Mouse (Mus musculus): ENCODE measurements around the gene Olfr569. TPM values are rescaled to one million over a fixed set of nuclear protein-coding genes. Genes with fewer than 3 reads are reported as not detected.
A peak's percentile ranks its signal among the peaks of the same experiment; 100 is the strongest.

Gene Olfr569
- polyA plus RNA-seq (2014; fragmentation: Nextera tagmentation; extraction: Ambion mirVana), result not detected in 2 replicates

DNA sequence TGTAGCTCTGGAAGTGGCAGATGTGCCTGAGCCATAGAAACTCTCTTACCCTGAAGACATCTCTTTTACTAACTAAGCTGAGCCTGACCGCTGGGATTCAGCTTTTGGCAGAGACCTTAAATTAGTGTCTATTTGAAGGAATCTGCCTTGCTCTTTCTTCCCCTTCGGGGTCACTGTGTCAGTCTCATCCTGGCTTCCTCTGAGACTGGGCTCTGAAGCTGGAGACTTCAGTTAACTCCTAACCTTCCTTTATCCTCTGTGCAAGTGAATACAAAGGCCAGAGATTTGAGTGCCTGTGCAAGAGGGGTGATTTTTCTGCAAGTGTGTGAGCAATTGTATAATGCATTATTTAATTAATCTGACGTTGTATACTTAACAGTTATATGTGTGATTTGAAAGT is at the start of gene Olfr569:
Gene Olfr569, minus strand, starts transcription at position 101 of the 400 bp plus-strand sequence.
- Histone ChIP-seq H3K9me3 (ENCODE audit: low read depth, low read length) (no peaks in the 10 kb centered on the region), H3K36me3 (ENCODE audit: insufficient read depth) (no peaks in the 10 kb centered on the region), H3K4me2 (no peak within 1 kb of the TSS), H3K27ac (ENCODE audit: low read depth) (no peak within 1 kb of the TSS), H3K4me3 (ENCODE audit: low read depth, low read length) (no peak within 1 kb of the TSS), H3K4me1 (ENCODE audit: insufficient read depth) (no peaks in the 10 kb centered on the region), H3K27me3 (ENCODE audit: insufficient read depth, low read length) (no peaks in the 10 kb centered on the region), H3K9ac (no peak within 1 kb of the TSS)
- DNase-seq (no peak), ATAC-seq (ENCODE audit: insufficient read depth) (no peak)
- WGBS, result 62% methylated on average over 3 of the region's 3 CpGs
- TF ChIP-seq CTCF (IDR thresholded peaks at IDR 0.05; ENCODE audit: low read depth), result no peak

- Histone ChIP-seq H3K9me3 (ENCODE audit: low read depth, low read length) (no peaks in the 10 kb centered on the region), H3K4me2 (no peak overlapping the region), H3K36me3 (ENCODE audit: insufficient read depth) (no peaks in the 10 kb centered on the region), H3K27ac (ENCODE audit: low read depth) (no peak overlapping the region), H3K27me3 (ENCODE audit: insufficient read depth, low read length) (no peaks in the 10 kb centered on the region), H3K4me3 (ENCODE audit: low read depth, low read length) (no peak overlapping the region), H3K4me1 (ENCODE audit: insufficient read depth) (no peaks in the 10 kb centered on the region), H3K9ac (no peak overlapping the region)
- 63% methylated on average over 3 of the region's 3 CpGs for WGBS
- no peak for DNase-seq
- no peak for ATAC-seq (ENCODE audit: insufficient read depth)
- no peak for TF ChIP-seq CTCF (IDR thresholded peaks at IDR 0.05; ENCODE audit: low read depth)
These were observed 36.4 kb upstream of the Olfr569 start for GRCm38 (mm10) chr7:102927105-102927504.

DNA sequence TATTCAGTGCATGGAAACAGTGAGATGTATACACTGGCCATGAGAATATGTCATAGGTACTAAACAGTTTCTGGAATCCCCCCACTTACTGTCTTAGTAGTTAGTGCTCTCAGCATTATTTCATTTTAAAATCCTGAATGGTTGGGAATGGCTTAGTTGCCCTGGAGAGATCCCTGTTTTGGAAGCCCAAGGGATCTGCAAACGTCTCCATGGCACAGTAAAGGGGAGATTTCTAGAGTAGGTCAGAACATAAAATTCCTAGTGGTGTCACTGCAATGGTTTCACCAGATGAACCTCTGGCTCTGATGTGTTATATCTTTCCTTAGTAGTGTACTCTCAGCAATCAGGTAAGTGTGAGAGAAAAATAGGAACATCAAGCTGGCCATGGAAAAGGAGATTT is 33.4 kb upstream of the Olfr569 start, which contains the start of gene Olfr572:
Gene Olfr572, plus strand, starts transcription at position 301 of the 400 bp plus-strand sequence.
- TF ChIP-seq CTCF (IDR thresholded peaks at IDR 0.05; ENCODE audit: low read depth), result no peak
- Histone ChIP-seq H3K4me3 (ENCODE audit: low read depth, low read length) (no peak within 1 kb of the TSS), H3K36me3 (ENCODE audit: insufficient read depth) (no peaks in the 10 kb centered on the region), H3K4me1 (ENCODE audit: insufficient read depth) (no peaks in the 10 kb centered on the region), H3K9me3 (ENCODE audit: low read depth, low read length) (no peaks in the 10 kb centered on the region), H3K27ac (ENCODE audit: low read depth) (no peak within 1 kb of the TSS), H3K27me3 (ENCODE audit: insufficient read depth, low read length) (no peaks in the 10 kb centered on the region), H3K9ac (no peak within 1 kb of the TSS), H3K4me2 (no peak within 1 kb of the TSS)
- ATAC-seq (ENCODE audit: insufficient read depth), result no peak
- DNase-seq, result no peak
- 54% methylated on average over 1 of the region's 1 CpGs for WGBS

DNA sequence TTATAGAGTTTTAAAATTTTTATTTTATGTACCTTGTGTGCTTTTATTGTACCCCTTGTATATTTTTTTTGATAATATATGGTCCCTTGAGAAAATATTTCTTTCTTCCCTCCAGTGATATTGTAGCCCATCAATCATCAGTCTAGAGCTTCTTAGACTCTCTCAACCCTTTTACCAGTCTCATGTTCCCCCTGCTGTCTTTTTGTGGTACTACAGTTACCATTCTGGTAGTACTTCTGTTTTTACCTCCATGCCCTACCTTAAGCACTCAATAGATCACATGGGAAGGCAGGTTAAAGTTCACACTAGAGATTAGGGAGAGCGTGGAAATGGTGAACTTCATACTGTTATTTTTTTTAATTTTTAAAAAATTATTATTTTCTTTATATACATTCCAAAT is 28.9 kb upstream of the Olfr569 start:
- DNase-seq (peak; percentile 84), ATAC-seq (ENCODE audit: insufficient read depth) (peak; percentile 63; the same call in 1 of the 2 replicates)
- Histone ChIP-seq H3K27me3 (ENCODE audit: insufficient read depth, low read length) (no peaks in the 10 kb centered on the region), H3K4me1 (ENCODE audit: insufficient read depth) (no peaks in the 10 kb centered on the region), H3K27ac (ENCODE audit: low read depth) (no peak overlapping the region), H3K9me3 (ENCODE audit: low read depth, low read length) (no peaks in the 10 kb centered on the region), H3K9ac (no peak overlapping the region), H3K4me3 (ENCODE audit: low read depth, low read length) (no peak overlapping the region), H3K36me3 (ENCODE audit: insufficient read depth) (no peaks in the 10 kb centered on the region), H3K4me2 (no peak overlapping the region)
- TF ChIP-seq CTCF (IDR thresholded peaks at IDR 0.05; ENCODE audit: low read depth), result peak; percentile 77
- 11% methylated on average over 1 of the region's 1 CpGs for WGBS

GRCm38 (mm10) chr7:102917032-102917875 is 26.6 kb upstream of the Olfr569 start, which contains the start of gene Olfr571:
Gene Olfr571 (minus strand): TSS chr7:102917536.
- Histone ChIP-seq H3K36me3 (ENCODE audit: insufficient read depth) (no peaks in the 10 kb centered on the region), H3K27me3 (ENCODE audit: insufficient read depth, low read length) (no peaks in the 10 kb centered on the region), H3K4me2 (no peak within 1 kb of the TSS), H3K9me3 (ENCODE audit: low read depth, low read length) (no peaks in the 10 kb centered on the region), H3K9ac (no peak within 1 kb of the TSS), H3K27ac (ENCODE audit: low read depth) (no peak within 1 kb of the TSS), H3K4me3 (ENCODE audit: low read depth, low read length) (no peak within 1 kb of the TSS), H3K4me1 (ENCODE audit: insufficient read depth) (no peaks in the 10 kb centered on the region)
- TF ChIP-seq CTCF (IDR thresholded peaks at IDR 0.05; ENCODE audit: low read depth), result no peak
- 50% methylated on average over 4 of the region's 4 CpGs for WGBS
- DNase-seq (no peak), ATAC-seq (ENCODE audit: insufficient read depth) (no peak)

- H3K4me1 ChIP-seq (ENCODE audit: insufficient read depth), result no peaks in the 10 kb centered on the region
- WGBS, result 35% methylated on average over 5 of the region's 5 CpGs
- no peak overlapping the region for H3K4me2 ChIP-seq
- no peaks in the 10 kb centered on the region for H3K36me3 ChIP-seq (ENCODE audit: insufficient read depth)
- H3K27ac ChIP-seq (ENCODE audit: low read depth), result no peak overlapping the region
- TF ChIP-seq CTCF (IDR thresholded peaks at IDR 0.05; ENCODE audit: low read depth), result no peak
- ATAC-seq (ENCODE audit: insufficient read depth) (peak; percentile 54; the same call in 1 of the 2 replicates), DNase-seq (peak; percentile 4)
- H3K9me3 ChIP-seq (ENCODE audit: low read depth, low read length), result no peaks in the 10 kb centered on the region
- H3K9ac ChIP-seq, result no peak overlapping the region
- H3K27me3 ChIP-seq (ENCODE audit: insufficient read depth, low read length), result no peaks in the 10 kb centered on the region
- no peak overlapping the region for H3K4me3 ChIP-seq (ENCODE audit: low read depth, low read length)
These were observed 25.7 kb upstream of the Olfr569 start for GRCm38 (mm10) chr7:102916405-102916804.

DNA sequence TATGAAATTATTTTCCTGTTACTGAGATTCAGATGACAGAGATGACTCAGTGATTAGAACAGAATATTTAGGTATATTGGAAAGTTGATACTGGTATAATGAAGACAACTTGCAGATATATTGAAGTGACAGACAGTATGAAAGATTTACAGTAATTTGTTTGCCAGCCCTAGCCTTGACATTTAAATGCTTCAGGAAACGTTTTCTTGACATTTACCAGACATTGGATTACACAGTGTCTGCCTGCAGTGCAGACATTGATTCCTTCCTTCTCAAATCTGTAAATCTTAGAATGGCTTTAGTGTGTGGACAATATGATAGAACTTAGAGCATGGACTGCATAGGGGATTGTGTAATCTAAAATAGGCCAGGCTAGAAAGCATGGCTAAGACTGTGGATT is 24.6 kb upstream of the Olfr569 start:
- Histone ChIP-seq H3K27me3 (ENCODE audit: insufficient read depth, low read length) (no peaks in the 10 kb centered on the region), H3K4me3 (ENCODE audit: low read depth, low read length) (no peak overlapping the region), H3K4me1 (ENCODE audit: insufficient read depth) (no peaks in the 10 kb centered on the region), H3K27ac (ENCODE audit: low read depth) (no peak overlapping the region), H3K4me2 (no peak overlapping the region), H3K9ac (no peak overlapping the region), H3K36me3 (ENCODE audit: insufficient read depth) (no peaks in the 10 kb centered on the region), H3K9me3 (ENCODE audit: low read depth, low read length) (no peaks in the 10 kb centered on the region)
- no peak for DNase-seq
- TF ChIP-seq CTCF (IDR thresholded peaks at IDR 0.05; ENCODE audit: low read depth), result no peak
- no peak for ATAC-seq (ENCODE audit: insufficient read depth)
- WGBS, result 19% methylated on average over 1 of the region's 1 CpGs
